Mouse (Mus musculus): ENCODE results near the gene Fgf3. TPM values are rescaled to one million over a fixed set of nuclear protein-coding genes. Genes with fewer than 3 reads are reported as not detected.

The Fgf3 gene
- not detected for polyA plus RNA-seq (2017; shearing (Covaris generic))

GRCm38 (mm10) chr7:144837891-144838488 is at the start of gene Fgf3:
Gene Fgf3, plus strand, starts transcription at chr7:144838083.

GRCm38 (mm10) chr7:144847067-144847466 is 9.2 kb downstream of the Fgf3 start, which contains the start of gene Fgf4:
Gene Fgf4, plus strand, starts transcription at chr7:144847367.

Other genes starting within 250 kb of the Fgf3 start
- not detected for gene Ano1, start 86.1 kb upstream of the Fgf3 start, polyA plus RNA-seq (2017; shearing (Covaris generic))
- not detected for gene Fgf4, start 9.3 kb downstream of the Fgf3 start, polyA plus RNA-seq (2017; shearing (Covaris generic))
- gene Fgf15, start 58.4 kb downstream of the Fgf3 start, polyA plus RNA-seq (2017; shearing (Covaris generic)) = not detected
- 29.3 TPM for gene LTO1, start 77.0 kb downstream of the Fgf3 start, polyA plus RNA-seq (2017; shearing (Covaris generic))
- 0.49 TPM for gene Ccnd1, start 101.8 kb downstream of the Fgf3 start, polyA plus RNA-seq (2017; shearing (Covaris generic))